Mouse (Mus musculus): Measurements from ENCODE around the gene Wdr74. TPM values are rescaled to one million over a fixed set of nuclear protein-coding genes. Genes with fewer than 3 reads are reported as not detected.

Wdr74 gene
- total and polyA plus RNA-seq, 3 experiments: 208 to 803 (median 208) TPM

DNA sequence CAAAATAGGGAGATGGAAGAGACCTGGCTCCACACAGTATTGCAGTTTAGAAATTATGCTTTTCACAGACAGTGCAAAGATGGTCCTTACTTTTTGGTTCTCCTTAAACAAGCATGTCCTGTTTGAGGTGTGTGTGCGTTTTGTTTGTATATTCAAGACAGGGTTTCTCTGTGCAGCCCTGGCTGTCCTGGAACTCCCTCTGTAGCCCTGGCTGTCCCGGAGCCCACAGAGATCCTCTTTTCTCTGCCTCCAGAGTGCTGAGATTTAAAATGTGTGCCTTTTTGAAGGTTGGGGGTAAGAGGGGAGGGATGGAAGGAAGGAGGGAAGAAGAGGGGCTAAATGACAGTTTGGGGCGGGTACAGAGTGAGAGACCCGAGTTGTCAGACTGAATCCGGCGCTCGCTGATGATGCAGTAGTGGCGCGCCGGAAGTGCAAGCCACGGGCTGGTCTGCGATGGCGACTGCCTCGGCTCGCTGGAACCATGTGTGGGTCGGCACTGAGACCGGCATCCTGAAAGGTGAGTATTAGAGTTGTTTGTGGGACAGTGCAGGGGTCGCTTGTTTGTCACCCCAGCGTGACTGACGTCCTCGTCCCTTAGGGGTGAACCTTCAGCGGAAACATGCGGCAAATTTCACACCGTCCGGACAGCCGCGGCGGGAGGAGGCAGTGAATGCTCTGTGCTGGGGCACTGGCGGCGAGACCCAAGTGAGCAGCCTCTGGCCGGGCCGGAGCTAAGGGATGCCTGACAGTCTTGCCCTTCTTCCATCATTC, at the start of gene Wdr74 (continued):
- TF ChIP-seq ZC3H11A (IDR thresholded peaks at IDR 0.05; ENCODE audit: low read depth, low read length) (peak; percentile 48), KAT2A (conservative IDR thresholded peaks at IDR 0.05; ENCODE audit: low read depth, low read length) (peak; percentile 73), HCFC1 (IDR thresholded peaks at IDR 0.05; ENCODE audit: low read depth, low read length) (peak; percentile 97), POLR2A (IDR thresholded peaks at IDR 0.05; ENCODE audit: control insufficient read depth in 1 of 2, insufficient read depth in 1 of 2, low read depth in 1 of 2, low read length in 2 of 2, poor library complexity in 1 of 2) (peak; percentile 98)

DNA sequence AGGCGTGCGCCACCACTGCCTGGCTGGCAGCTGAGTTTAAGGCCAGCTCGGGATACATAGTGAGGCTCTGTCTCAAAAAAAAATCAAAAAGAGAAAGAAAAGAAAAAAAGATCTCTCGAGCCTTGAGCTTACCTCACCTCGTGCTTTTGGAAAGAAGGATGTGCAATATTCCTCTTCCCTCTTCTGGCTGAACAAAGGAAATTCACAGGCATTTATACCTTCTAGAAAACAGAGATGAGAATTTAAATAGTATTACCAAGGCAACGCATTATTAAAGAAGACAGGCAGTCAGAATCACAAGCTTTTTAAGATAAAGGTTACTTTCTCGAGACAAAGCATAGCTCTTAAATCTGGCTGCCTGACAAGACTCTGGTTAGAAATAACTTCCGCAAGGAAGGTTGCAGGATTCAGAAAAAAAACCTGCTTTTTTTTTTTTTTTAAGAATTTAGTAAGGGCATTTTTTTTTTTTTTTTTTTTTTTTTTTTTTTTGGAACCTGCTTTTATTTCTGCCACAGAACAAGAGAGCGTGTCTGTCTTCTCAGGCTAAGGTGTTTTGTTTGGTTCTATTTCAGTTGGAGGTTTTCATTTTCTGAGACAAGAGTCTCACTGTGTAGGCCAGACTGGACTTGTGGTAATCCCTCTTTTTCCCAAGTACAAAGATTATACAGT, 43.6 kb upstream of the Wdr74 start:
- Histone ChIP-seq H3K79me2 (ENCODE audit: control insufficient read depth, insufficient read depth, low read length, poor library complexity) (no peaks in the 10 kb centered on the region), H3K4me3 (ENCODE audit: control insufficient read depth in 1 of 2, insufficient read depth in 1 of 2, low read depth in 2 of 2, low read length in 2 of 2) (no peak overlapping the region), H3K27ac (ENCODE audit: control insufficient read depth, low read depth, low read length) (no peak overlapping the region), H3K36me3 (ENCODE audit: control insufficient read depth in 1 of 2, insufficient read depth in 2 of 2, low read length in 2 of 2) (no peaks in the 10 kb centered on the region), H3K9ac (ENCODE audit: control insufficient read depth, low read depth, low read length, poor library complexity, severe bottlenecking) (no peak overlapping the region), H3K27me3 (ENCODE audit: control insufficient read depth in 1 of 2, insufficient read depth in 2 of 2, low read length in 2 of 2) (peaks cover 2 to 7% of the 10 kb centered on the region in 2 experiments; a peak in 3 of 4 replicates), H3K4me1 (ENCODE audit: control insufficient read depth in 1 of 2, insufficient read depth in 2 of 2, low read length in 2 of 2) (no peaks in the 10 kb centered on the region), H3K9me3 (replicated peaks; ENCODE audit: insufficient read depth, low read length) (no peaks in the 10 kb centered on the region)
- DNase-seq (ENCODE audit: low read depth, low spot score): no peak
- no peak for TF ChIP-seq MYB (IDR thresholded peaks at IDR 0.05; ENCODE audit: low read depth, low read length)

DNA sequence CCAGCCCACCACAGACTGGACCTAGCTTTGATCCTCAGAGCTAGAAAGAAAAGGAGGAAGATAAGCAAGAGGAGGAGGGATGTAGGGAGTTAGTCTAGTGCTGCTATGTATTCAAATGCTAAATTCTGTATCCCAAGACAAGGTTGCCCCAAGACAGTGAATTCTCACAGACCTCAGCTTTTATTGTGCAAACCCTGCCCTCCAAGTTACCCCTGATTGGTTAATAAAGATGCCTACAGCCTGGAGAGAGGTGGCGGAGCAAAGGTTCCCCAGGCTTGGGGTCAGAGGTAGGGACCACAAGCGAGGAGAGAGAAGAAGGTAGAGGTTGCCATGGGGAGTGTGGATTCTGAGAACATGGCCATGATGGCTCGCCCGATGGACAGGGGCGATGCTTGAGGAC, 42.9 kb upstream of the Wdr74 start:
- no peaks in the 10 kb centered on the region for H3K4me1 ChIP-seq (ENCODE audit: control insufficient read depth in 1 of 2, insufficient read depth in 2 of 2, low read length in 2 of 2)
- no peak for TF ChIP-seq MYB (IDR thresholded peaks at IDR 0.05; ENCODE audit: low read depth, low read length)
- TF ChIP-seq TBP (IDR thresholded peaks at IDR 0.05; ENCODE audit: low read depth, low read length): no peak
- no peak for TF ChIP-seq POLR2AphosphoS5 (IDR thresholded peaks at IDR 0.05; ENCODE audit: borderline replicate concordance, low read depth, low read length)
- H3K36me3 ChIP-seq (ENCODE audit: control insufficient read depth in 1 of 2, insufficient read depth in 2 of 2, low read length in 2 of 2): no peaks in the 10 kb centered on the region
- no peak overlapping the region for H3K4me3 ChIP-seq (ENCODE audit: control insufficient read depth in 1 of 2, insufficient read depth in 1 of 2, low read depth in 2 of 2, low read length in 2 of 2)
- no peak overlapping the region for H3K9ac ChIP-seq (ENCODE audit: control insufficient read depth, low read depth, low read length, poor library complexity, severe bottlenecking)
- H3K27me3 ChIP-seq (ENCODE audit: control insufficient read depth in 1 of 2, insufficient read depth in 2 of 2, low read length in 2 of 2): peaks cover 2 to 7% of the 10 kb centered on the region in 2 experiments; a peak in 2 of 4 replicates
- no peaks in the 10 kb centered on the region for H3K79me2 ChIP-seq (ENCODE audit: control insufficient read depth, insufficient read depth, low read length, poor library complexity)
- H3K9me3 ChIP-seq (replicated peaks; ENCODE audit: insufficient read depth, low read length): no peaks in the 10 kb centered on the region
- no peak for DNase-seq (ENCODE audit: low read depth, low spot score)
- no peak overlapping the region for H3K27ac ChIP-seq (ENCODE audit: control insufficient read depth, low read depth, low read length)

GRCm38 (mm10) chr19:8695330-8695729, 40.3 kb upstream of the Wdr74 start:
- H3K79me2 ChIP-seq (ENCODE audit: control insufficient read depth, insufficient read depth, low read length, poor library complexity): no peaks in the 10 kb centered on the region
- H3K27me3 ChIP-seq (ENCODE audit: control insufficient read depth in 1 of 2, insufficient read depth in 2 of 2, low read length in 2 of 2): peaks cover 0 to 1% of the 10 kb centered on the region in 2 experiments; a peak in 1 of 4 replicates
- peak; percentile 44 for DNase-seq (ENCODE audit: low read depth, low spot score)
- H3K36me3 ChIP-seq (ENCODE audit: control insufficient read depth in 1 of 2, insufficient read depth in 2 of 2, low read length in 2 of 2): no peaks in the 10 kb centered on the region
- H3K4me3 ChIP-seq (ENCODE audit: control insufficient read depth in 1 of 2, insufficient read depth in 1 of 2, low read depth in 2 of 2, low read length in 2 of 2): no peak overlapping the region
- no peak overlapping the region for H3K27ac ChIP-seq (ENCODE audit: control insufficient read depth, low read depth, low read length)
- H3K9me3 ChIP-seq (replicated peaks; ENCODE audit: insufficient read depth, low read length): no peaks in the 10 kb centered on the region
- H3K4me1 ChIP-seq (ENCODE audit: control insufficient read depth in 1 of 2, insufficient read depth in 2 of 2, low read length in 2 of 2): no peaks in the 10 kb centered on the region
- TF ChIP-seq MAFK (IDR thresholded peaks at IDR 0.05; ENCODE audit: borderline replicate concordance, low read depth, low read length): no peak
- TF ChIP-seq CTCF (IDR thresholded peaks at IDR 0.05 in 2 of 3, conservative IDR thresholded peaks at IDR 0.05 in 1 of 3; ENCODE audit: control insufficient read depth in 1 of 3, insufficient read depth in 1 of 3, low read depth in 2 of 3, low read length in 3 of 3, poor library complexity in 1 of 3, severe bottlenecking in 1 of 3): peak; percentile 41 to 76 (median 52)
- peak; percentile 29 for TF ChIP-seq RAD21 (IDR thresholded peaks at IDR 0.05; ENCODE audit: low read depth, low read length)
- TF ChIP-seq SMC3 (IDR thresholded peaks at IDR 0.05; ENCODE audit: low read depth, low read length): peak; percentile 31
- TF ChIP-seq USF2 (IDR thresholded peaks at IDR 0.05; ENCODE audit: borderline replicate concordance in 1 of 2, insufficient read depth in 1 of 2, low read depth in 1 of 2, low read length in 2 of 2): no peak
- H3K9ac ChIP-seq (ENCODE audit: control insufficient read depth, low read depth, low read length, poor library complexity, severe bottlenecking): no peak overlapping the region
